Mouse (Mus musculus): ENCODE data around the gene Hs6st2. TPM values are rescaled to one million over a fixed set of nuclear protein-coding genes. Genes with fewer than 3 reads are reported as not detected.

The Hs6st2 gene
- under 1 TPM in 1 of 2 experiments, not detected in 1; 0.62 TPM for total RNA-seq (2023)

GRCm38 (mm10) chrX:51681756-51682155 lies at the start of gene Hs6st2:
Gene Hs6st2, minus strand, starts transcription at chrX:51681856.

Other genes with a start within 250 kb of the Hs6st2 start
- gene Usp26, start 119.4 kb upstream of the Hs6st2 start, total RNA-seq (2023), result not detected

All from neutrophil, adult 59 days (primary cell).